Mouse (Mus musculus): ENCODE measurements around the gene Jade1. TPM values are rescaled to one million over a fixed set of nuclear protein-coding genes. Genes with fewer than 3 reads are reported as not detected.

Jade1 gene
- total RNA-seq, 2 experiments from 2014 or later, result 17.5 to 24.2 TPM

DNA sequence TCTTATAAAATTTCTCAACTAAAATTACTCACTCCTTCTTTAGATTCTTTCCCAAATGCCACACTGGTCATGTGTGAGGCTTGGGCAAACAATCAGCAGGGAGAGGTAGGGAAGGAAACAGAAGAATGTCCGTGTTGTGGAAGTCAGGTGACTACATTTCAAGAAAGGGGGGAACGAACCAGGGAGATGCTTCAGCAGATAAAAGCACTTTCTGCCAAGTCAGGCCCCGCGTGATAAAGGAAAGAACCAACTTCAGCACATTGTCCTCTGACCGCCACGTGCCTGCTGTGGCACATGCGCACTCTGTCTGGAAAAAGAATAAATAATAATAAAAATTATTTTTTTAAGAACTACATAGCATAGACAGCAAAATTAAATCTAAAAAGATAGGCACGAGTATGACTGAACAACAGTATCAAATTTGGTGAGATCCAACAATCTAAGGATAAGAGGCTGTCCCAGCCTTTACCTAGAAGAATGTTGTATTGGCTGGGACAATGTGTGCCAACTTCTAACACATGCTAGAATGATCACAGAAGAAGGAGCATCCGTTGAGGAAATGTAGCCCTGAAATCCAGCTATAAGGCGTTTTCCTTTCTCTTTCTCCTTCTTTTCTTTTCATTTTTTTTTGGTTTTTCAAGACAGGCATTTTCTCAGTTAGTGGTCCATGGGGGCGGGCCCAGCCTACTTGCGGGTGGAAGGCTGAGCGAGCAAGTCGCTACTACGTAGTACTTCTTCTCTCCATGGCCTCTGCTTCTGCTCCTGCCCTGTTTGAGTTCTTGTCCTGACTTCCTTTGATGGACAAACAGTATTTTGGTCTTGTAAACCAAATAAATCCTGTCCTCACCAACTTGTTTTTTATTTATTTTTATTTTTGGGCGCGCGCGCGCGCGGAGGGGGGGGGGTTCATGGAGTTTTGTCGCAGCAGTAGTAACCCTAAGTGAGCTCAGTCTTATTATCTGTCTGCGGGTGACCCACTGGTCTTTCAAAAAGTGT, 753 bp upstream of the Jade1 start:
- TF ChIP-seq CTCF (IDR thresholded peaks at IDR 0.05), result no peak
- DNase-seq, result no peak
- intact Hi-C loops (cut with DNase I), result no loop called here
- H3K4me3 ChIP-seq, result no peak overlapping the region
- H3K27ac ChIP-seq, result no peak overlapping the region

GRCm38 (mm10) chr3:41556451-41557266, 1.1 kb downstream of the Jade1 start:
- intact Hi-C loops (cut with DNase I), result no loop called here
- no peak for DNase-seq
- no peak overlapping the region for H3K27ac ChIP-seq
- no peak overlapping the region for H3K4me3 ChIP-seq
- no peak for TF ChIP-seq CTCF (IDR thresholded peaks at IDR 0.05)

- Histone ChIP-seq H3K4me3 (no peak overlapping the region), H3K27ac (no peak overlapping the region)
- no peak for DNase-seq
- no peak for TF ChIP-seq CTCF (IDR thresholded peaks at IDR 0.05)
- intact Hi-C loops (cut with DNase I), result no loop called here
These were observed 1.9 kb downstream of the Jade1 start for GRCm38 (mm10) chr3:41557267-41557995.

DNA sequence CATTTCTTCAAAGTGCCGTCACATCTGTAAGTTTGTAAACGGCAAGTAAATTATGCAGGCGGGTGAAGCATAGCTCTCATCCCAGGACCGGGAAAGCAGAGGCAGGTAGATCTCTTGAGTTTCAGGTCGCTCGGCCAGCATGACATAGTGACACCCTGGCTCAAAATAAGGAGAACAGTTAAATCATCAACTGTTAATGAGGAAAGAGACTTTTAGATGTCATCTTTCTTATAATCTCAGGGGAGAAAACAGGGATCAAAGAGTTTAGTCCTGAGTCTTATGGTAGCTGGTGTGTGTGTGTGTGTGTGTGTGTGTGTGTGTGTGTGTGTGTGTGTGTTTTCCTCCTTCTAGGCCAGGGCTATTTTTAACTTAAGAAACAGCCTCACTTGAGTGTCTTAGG, 5.0 kb downstream of the Jade1 start:
- no peak overlapping the region for H3K27ac ChIP-seq
- intact Hi-C loops (cut with DNase I), result loop anchor here (5.0 to 10.0 kb wide), 3 partner anchors 37 to 376 kb away; no protein-coding TSS in a partner anchor
- no peak for TF ChIP-seq CTCF (IDR thresholded peaks at IDR 0.05)
- no peak overlapping the region for H3K4me3 ChIP-seq
- DNase-seq, result no peak

GRCm38 (mm10) chr3:41561787-41562186, 6.3 kb downstream of the Jade1 start:
- no peak for DNase-seq
- no peak overlapping the region for H3K27ac ChIP-seq
- intact Hi-C loops (cut with DNase I), result loop anchor here (2.0 to 10.0 kb wide), 5 partner anchors 36 to 377 kb away; no protein-coding TSS in a partner anchor
- TF ChIP-seq CTCF (IDR thresholded peaks at IDR 0.05), result no peak
- H3K4me3 ChIP-seq, result no peak overlapping the region

GRCm38 (mm10) chr3:41563211-41563931, 7.8 kb downstream of the Jade1 start:
- intact Hi-C loops (cut with DNase I), result loop anchor here (2.0 to 10.0 kb wide), 5 partner anchors 34 to 379 kb away; no protein-coding TSS in a partner anchor
- peak overlapping the region; percentile 98 for H3K27ac ChIP-seq
- TF ChIP-seq CTCF (IDR thresholded peaks at IDR 0.05), result peak; percentile 64
- peak overlapping the region; percentile 96 for H3K4me3 ChIP-seq
- DNase-seq, result peak; percentile 89

- intact Hi-C loops (cut with DNase I), result loop anchor here (1.0 to 10.0 kb wide), 6 partner anchors 33 to 481 kb away; partner anchors contain the start of gene Pgrmc2
- Histone ChIP-seq H3K4me3 (peak overlapping the region; percentile 96), H3K27ac (peak overlapping the region; percentile 98)
- no peak for DNase-seq
- TF ChIP-seq CTCF (IDR thresholded peaks at IDR 0.05), result no peak
These were observed 8.5 kb downstream of the Jade1 start for GRCm38 (mm10) chr3:41563997-41564396.

- intact Hi-C loops (cut with DNase I), result loop anchor here (1.0 to 10.0 kb wide), 4 partner anchors 33 to 481 kb away; partner anchors contain the start of gene Pgrmc2
- Histone ChIP-seq H3K27ac (peak overlapping the region; percentile 98), H3K4me3 (peak overlapping the region; percentile 96)
- TF ChIP-seq CTCF (IDR thresholded peaks at IDR 0.05), result no peak
- DNase-seq, result peak; percentile 85
These were observed 9.1 kb downstream of the Jade1 start for GRCm38 (mm10) chr3:41564471-41565213.

DNA sequence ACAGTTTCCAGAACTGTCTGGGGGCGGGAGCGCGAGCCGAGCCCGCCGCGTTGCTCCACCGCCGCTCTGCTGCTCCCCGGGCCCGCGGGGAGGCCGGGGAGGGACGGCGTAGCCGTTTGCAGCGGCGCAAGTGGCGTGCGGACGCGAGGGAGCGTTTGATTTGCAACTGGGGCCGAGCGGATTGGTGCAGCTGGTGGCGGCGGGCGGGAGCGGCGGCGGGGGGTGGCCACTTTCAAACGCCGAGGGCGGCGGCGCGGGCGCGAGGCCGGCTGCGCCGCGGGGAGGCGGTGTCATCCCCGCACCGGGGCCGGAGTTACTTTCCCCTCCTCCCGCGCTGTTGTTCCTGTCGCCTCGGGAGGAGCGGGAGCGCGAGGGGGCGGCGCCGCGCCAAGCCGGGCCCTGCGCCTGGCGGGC, 9.9 kb downstream of the Jade1 start:
- TF ChIP-seq CTCF (IDR thresholded peaks at IDR 0.05), result peak; percentile 35; the same call in 1 of the 2 replicates
- peak overlapping the region; percentile 98 for H3K27ac ChIP-seq
- intact Hi-C loops (cut with DNase I), result loop anchor here (10.0 kb wide), 1 partner anchor 381 kb away; no protein-coding TSS in a partner anchor
- peak; percentile 94 for DNase-seq
- H3K4me3 ChIP-seq, result peak overlapping the region; percentile 96

GRCm38 (mm10) chr3:41565955-41566354, 10.4 kb downstream of the Jade1 start:
- TF ChIP-seq CTCF (IDR thresholded peaks at IDR 0.05), result peak; percentile 70
- peak overlapping the region; percentile 98 for H3K27ac ChIP-seq
- DNase-seq, result peak; percentile 91
- peak overlapping the region; percentile 96 for H3K4me3 ChIP-seq
- intact Hi-C loops (cut with DNase I), result loop anchor here (10.0 kb wide), 1 partner anchor 381 kb away; no protein-coding TSS in a partner anchor
